Mouse (Mus musculus) CH12.LX (cell line): ENCODE measurements at regions not wholly inside any gene's neighbourhood (a gene's known extent, or its start where the extent isn't known, plus 50 kb on each side); places are given as distances from the start of the nearest gene placed in this dataset.

ENCODE experiments used
- CHD1 ChIP-seq: IDR thresholded peaks from 2 replicates; pipeline ENCODE4 v1.6.1; 2012; ENCODE audit warnings: low read depth, low read length, improper control_type of control experiment, inconsistent platforms
- CTCF ChIP-seq, 2 experiments: IDR thresholded peaks in 1 of 2; conservative IDR thresholded peaks in 1 of 2; 2 replicates each; pipeline ENCODE4 v1.5.1; 2011 to 2012; ENCODE audit warnings: low read depth in 2 of 2, low read length in 2 of 2, improper control_type of control experiment in 1 of 2, inconsistent platforms in 1 of 2, mild to moderate bottlenecking in 1 of 2, moderate library complexity in 1 of 2
- EP300 ChIP-seq: IDR thresholded peaks from 2 replicates; pipeline ENCODE4 v1.6.1; 2011; ENCODE audit warnings: low read length, improper control_type of control experiment
- JUND ChIP-seq: conservative IDR thresholded peaks from 2 replicates; pipeline ENCODE4 v1.6.1; 2011; ENCODE audit warnings: low read depth, low read length, improper control_type of control experiment
- POLR2A ChIP-seq: IDR thresholded peaks from 2 replicates; pipeline ENCODE4 v1.6.1; 2011; ENCODE audit warnings: low read depth, mild to moderate bottlenecking, improper control_type of control experiment, low read length
- USF1 ChIP-seq: IDR thresholded peaks from 2 replicates; pipeline ENCODE4 v1.6.1; 2014; ENCODE audit warnings: low read depth, mild to moderate bottlenecking, inconsistent platforms, low read length, improper control_type of control experiment

DNA sequence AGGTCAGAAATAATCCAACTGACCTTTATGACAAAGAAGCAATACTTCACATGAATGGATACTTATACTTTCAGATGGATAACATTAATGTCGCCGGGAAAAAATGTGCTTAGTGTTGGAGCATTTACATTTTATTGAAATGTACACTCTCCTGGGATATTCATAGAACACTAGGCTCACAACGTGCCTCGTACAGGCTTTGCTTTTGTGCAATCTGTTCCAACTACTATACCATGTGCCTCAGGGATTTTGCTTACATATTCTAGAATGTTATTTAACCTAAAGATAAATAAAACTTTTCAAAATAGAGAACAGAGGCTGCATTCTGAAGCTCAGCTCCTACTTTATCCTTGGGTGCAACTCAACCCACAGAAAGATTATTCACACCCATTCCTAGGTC, 75.8 kb upstream of the Hapln1 start:
- TF ChIP-seq USF1 = no peak
- no peak for TF ChIP-seq CTCF (conservative IDR thresholded peaks at IDR 0.05 in 1 of 2, IDR thresholded peaks at IDR 0.05 in 1 of 2; ENCODE audit: low read depth in 2 of 2, low read length in 2 of 2)
- no peak for TF ChIP-seq CHD1
- no peak for TF ChIP-seq POLR2A
- TF ChIP-seq EP300 = no peak
- no peak for TF ChIP-seq JUND
